Mouse (Mus musculus) E14TG2a.4 (cell line): ENCODE data around the gene Il9r.

ENCODE experiments used
- CTCF ChIP-seq: conservative IDR thresholded peaks from 2 replicates; pipeline ENCODE4 v1.5.1; 2014; ENCODE audit warnings: low read length
- NANOG ChIP-seq: IDR thresholded peaks from 2 replicates; pipeline ENCODE4 v1.6.1; 2014; ENCODE audit warnings: borderline replicate concordance, low read length, mixed read lengths
- POU5F1 ChIP-seq: IDR thresholded peaks from 2 replicates; pipeline ENCODE4 v1.6.1; 2014; ENCODE audit warnings: low read length, borderline replicate concordance

DNA sequence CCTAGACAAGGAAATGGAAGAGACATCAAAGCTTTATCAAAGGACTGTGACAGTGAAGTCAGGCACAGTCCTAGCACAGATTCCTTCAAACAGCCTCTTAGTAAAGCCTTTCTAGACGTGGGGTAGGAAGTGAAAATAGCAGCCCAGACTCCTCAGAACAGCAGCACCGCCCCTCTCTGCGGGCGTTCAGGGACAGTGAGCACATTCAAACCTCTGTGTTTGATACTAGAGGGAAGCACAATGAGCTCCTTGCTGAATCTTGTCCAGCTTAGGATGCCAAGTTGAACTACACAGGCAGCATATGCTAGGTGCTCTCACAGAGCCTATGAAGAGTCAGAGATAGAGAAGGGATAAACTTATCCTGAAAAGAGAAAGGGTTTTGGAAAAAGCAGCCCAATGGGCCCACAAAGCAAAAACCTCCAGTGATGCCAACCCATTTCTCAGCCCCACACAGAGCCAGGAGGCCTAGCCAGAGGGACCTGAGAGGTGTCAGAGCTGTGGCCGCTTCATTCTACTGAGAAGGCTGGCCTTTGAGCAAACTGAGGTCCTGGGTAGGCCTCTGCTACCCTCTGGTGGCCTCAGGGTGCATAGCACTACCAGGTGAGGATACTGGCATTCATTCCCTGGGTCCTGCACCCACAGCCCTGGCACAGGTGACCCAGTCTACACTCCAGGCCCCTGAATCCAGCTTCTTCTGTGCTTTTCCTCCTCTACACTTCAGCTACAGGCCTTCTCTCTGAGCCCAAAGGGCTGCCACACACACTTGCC lies 38.2 kb upstream of the Il9r start:
- TF ChIP-seq CTCF (peak; percentile 94), POU5F1 (no peak), NANOG (no peak)
